Mouse (Mus musculus) telencephalon, adult 2 months (tissue): ENCODE results near the gene Tmem132a.

Experiments used
- DNase-seq: peaks from one replicate; pipeline ENCODE4 v3.0.0-alpha.2; 2011; ENCODE audit warnings: low read depth, low spot score

Tmem132a gene

GRCm38 (mm10) chr19:10869886-10870527 lies at the start of gene Tmem132a:
Gene Tmem132a (minus strand): TSS chr19:10869940.
- no peak for DNase-seq

DNA sequence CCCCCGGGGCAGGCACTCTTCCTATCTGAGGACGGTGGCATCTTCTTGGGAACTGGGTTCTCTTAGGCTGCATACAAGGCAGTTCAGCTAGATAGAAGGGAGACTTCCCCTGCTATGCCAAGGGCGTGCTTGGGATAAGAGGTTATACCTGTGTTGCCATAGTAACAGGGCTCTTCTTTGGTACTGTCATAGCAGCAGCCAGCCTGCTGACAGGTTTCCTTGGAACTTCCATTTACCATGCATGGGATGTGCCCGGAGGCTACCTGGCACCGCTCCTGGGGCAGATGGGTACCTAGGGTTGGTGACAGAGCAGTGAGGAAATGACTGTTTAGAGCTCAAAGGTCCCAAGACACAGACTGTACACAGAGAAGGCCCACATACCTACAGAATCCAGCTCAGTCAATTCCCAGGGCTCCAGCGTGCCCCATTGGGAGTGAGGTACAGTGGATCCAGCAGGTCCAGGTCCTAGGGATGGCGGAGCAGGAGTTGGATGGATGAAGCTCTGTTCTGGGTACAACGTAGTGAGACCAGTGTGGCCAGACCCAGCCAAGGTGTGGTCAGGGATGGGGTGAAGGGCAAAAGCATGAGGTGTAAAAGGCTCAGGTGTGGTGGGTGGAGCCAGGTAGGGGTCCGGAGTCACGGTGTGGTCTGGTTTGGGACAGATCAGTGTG lies 48.7 kb upstream of the Tmem132a start:
- DNase-seq, result no peak

GRCm38 (mm10) chr19:10916506-10916905 lies 46.8 kb upstream of the Tmem132a start:
- no peak for DNase-seq

DNA sequence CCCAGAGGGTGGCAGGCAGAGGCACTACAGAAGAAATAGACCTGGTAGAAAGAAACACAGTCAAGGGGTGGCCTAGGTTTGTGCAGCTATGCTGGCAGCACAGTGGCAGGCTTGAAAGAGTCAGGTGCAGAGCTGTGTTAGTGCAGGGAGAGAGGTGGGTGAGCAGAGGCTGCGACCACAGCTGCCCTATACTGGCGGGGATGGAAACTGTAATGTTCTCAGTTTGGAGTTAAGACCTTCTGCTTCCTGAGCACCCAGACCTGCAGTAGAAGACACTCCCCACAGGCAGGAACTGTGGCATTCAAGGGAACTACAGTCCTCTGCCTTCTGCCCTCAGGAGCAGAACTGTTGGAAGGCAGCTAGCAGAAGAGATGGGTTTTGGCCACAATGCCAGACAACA lies 45.1 kb upstream of the Tmem132a start:
- no peak for DNase-seq

DNA sequence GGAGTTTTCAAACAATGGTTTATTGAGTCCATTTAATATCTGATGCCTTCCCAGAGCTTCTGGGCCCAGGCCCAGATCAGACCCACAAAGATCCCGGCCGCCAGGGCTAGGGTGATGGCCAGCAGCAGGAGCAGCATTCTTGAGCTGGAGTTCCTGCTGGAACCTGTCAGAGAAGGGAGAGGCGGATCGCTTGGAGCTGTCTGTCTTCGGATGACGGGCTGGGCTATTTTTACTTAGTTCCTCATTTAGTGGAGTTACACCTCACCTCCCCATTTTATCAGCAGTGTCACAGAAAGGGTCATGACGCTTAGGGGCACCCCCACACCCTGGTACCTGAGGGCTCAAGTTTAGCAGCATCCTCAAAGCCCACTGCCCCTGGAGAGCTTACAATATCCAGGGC lies 44.6 kb upstream of the Tmem132a start:
- no peak for DNase-seq

DNA sequence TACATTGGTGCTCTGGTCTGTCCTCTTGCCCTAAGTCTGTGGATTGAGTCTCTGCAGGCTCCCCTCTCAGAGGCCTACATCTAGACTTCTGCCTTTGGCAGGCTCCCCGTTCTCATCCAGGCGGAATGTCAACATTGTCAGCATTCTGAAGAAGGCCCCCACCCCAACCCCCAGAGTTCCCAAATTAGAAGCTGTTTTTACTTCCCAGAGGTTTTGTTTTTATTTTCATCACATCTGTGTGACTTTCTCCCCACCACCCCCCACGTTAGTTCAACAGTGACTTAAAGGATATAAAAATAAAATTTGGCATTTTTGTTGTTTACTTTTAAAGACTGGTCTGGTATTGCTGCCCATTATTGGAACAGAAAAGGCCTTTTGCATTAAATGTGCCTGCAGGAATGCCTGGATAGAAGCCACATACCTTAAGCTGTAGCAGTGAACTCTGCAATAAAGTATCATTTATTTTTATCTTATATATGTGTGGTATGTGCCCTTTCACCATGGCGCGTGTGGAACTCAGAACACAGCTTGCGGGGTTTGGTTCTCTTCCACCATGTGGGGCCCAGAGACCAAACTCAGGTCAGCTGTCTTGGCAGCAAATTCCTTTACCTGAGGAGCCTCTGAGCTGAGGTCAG lies 39.5 kb upstream of the Tmem132a start:
- no peak for DNase-seq

DNA sequence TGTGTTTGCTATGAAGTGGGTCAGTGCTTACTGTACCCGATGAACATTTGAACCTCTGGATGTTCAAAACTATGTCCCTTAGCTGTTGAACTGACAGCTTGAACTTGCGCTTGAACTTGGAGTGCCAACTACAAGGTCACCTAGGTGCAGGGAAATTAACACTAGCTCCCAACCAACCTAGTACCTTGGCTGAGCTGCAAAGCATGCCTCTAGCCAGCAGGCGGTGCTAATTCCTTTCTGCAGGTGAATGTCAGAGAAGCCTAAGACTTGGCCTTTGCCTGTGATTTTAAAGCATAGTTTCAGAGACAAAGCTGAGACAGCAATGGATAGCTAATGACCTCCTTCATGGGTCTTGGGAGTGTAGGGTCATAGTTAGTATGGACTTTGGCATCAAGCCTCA lies 38.2 kb upstream of the Tmem132a start:
- DNase-seq, result peak; percentile 26

GRCm38 (mm10) chr19:10905728-10906000 lies 35.9 kb upstream of the Tmem132a start:
- DNase-seq, result no peak

GRCm38 (mm10) chr19:10904927-10905727 lies 35.4 kb upstream of the Tmem132a start:
- no peak for DNase-seq

GRCm38 (mm10) chr19:10904512-10904911 lies 34.8 kb upstream of the Tmem132a start:
- DNase-seq, result no peak

DNA sequence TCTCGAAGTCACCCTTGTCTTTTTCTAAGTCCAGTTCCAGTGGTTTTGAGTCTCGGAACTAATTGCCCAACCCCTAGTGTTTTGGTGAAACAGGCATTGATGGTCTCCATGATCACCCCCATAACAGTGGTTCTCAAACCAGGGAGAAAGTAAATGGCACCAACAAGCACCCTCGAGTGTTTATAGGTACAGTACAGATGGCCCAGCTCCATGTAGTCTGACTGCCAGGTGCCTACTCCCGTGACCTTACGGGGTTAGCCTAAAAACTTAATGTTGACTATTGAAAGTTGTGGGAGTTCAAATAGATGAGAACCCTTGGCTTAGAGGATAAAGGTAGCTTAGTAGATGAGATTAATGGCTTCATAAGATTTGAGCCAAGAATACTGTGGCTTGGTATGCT lies 31.3 kb upstream of the Tmem132a start:
- no peak for DNase-seq

DNA sequence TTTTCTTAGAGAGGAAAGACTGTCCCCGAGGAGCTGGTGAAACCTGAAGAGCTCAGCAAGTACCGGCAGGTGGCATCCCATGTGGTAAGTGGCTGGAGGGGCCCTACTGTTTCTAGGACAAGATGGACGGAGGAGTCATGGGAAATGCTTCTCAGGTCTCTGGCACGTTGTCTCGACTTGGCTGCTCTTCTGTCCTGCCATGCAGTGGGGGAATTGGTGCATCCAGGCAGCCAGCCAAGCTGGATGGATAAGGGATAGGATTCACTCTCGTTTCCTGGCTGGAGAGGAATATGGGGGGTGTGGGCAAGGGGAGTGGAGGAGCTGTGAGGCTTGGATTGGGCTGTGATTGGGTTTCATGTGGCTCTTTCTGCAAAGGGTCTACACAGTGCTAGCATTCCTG lies 30.6 kb upstream of the Tmem132a start:
- no peak for DNase-seq

GRCm38 (mm10) chr19:10897491-10897890 lies 27.8 kb upstream of the Tmem132a start:
- no peak for DNase-seq

GRCm38 (mm10) chr19:10896849-10897248 lies 27.1 kb upstream of the Tmem132a start:
- DNase-seq, result no peak

- no peak for DNase-seq
Measured at GRCm38 (mm10) chr19:10895708-10896107, 26.0 kb upstream of the Tmem132a start.

GRCm38 (mm10) chr19:10895016-10895528 lies 25.3 kb upstream of the Tmem132a start, which contains the start of gene Prpf19:
Gene Prpf19 (plus strand): TSS chr19:10895231.
- DNase-seq, result peak; percentile 98

DNA sequence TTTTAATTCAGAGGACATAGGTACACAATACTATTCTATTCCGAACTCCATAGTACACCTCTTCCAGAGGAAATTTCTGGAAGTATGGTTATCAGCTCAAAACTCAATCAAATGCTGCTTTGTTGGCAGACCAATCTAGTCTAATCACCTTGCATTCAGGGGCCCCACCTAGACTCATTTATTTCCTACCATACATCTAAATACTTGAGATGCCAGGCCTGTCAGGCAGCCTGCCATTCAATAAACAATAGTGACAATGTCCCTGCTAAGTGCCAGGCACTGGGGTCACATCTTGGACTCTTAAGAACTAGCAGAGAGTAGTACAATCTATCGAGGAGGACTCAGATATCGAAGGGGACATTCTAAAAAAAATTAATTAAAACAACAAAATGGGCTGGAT lies 22.5 kb upstream of the Tmem132a start:
- DNase-seq, result no peak

GRCm38 (mm10) chr19:10881426-10882154 lies 11.8 kb upstream of the Tmem132a start, which contains the start of gene Tmem109:
Gene Tmem109 (minus strand): TSS chr19:10882001.
- DNase-seq, result peak; percentile 96

- no peak for DNase-seq
Measured at GRCm38 (mm10) chr19:10880975-10881425, 11.3 kb upstream of the Tmem132a start.

GRCm38 (mm10) chr19:10880085-10880974 lies 10.6 kb upstream of the Tmem132a start:
- no peak for DNase-seq
